Mouse (Mus musculus) kidney, postnatal 25 days (tissue): ENCODE results near the gene Snx29.
"Not testable (repeated sequence)": the region's sequence is repeated elsewhere in the genome, so short reads cannot be mapped to it uniquely, and the experiment has no call there.

Experiments used
- DNase-seq, 2 experiments: peaks; one replicate each; pipeline ENCODE4 v3.0.0; 2021; ENCODE audit warnings: mixed read lengths in 2 of 2

Gene Snx29

DNA sequence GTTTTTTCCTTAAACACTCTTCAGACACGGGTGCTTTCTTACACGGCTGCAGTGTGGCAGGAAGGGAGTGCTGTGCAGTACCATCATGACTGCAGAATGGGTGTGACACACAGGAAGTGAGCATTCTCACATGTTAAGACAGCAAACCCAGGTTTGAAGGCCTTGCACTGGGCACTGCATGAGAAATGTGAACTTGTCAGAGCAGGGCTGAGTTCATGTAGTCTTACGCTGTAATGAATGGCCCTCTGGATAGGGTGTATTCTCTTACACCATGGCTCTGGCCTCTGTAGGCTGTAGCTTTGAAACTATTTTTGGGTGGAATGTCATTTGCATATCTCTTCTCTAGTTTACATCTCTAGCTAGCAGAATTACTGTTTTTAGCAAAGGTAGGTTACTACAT is 178.4 kb downstream of the Snx29 start:
- no peak for DNase-seq

DNA sequence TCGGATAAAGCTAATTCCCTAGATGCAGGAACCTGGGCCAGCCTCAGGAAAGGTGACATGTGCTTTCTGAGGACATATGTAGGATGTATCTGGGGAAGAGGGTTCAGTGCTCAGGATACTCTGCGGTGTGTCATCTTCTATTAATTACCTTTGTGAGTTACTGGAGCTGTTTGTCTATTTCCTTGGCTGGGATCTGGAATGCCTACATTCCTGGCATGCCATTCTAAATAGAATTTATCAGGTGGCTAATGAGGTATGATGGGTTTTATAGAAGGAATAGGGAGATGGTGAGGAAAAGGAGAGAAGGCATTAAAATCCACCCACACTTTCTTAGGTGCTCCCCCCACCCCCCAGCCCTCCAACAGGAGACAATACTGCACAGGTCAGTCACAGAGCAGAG is 178.9 kb downstream of the Snx29 start:
- no peak for DNase-seq

GRCm38 (mm10) chr16:11504666-11505491 is 182.2 kb downstream of the Snx29 start:
- DNase-seq: peak; percentile 36 to 65

DNA sequence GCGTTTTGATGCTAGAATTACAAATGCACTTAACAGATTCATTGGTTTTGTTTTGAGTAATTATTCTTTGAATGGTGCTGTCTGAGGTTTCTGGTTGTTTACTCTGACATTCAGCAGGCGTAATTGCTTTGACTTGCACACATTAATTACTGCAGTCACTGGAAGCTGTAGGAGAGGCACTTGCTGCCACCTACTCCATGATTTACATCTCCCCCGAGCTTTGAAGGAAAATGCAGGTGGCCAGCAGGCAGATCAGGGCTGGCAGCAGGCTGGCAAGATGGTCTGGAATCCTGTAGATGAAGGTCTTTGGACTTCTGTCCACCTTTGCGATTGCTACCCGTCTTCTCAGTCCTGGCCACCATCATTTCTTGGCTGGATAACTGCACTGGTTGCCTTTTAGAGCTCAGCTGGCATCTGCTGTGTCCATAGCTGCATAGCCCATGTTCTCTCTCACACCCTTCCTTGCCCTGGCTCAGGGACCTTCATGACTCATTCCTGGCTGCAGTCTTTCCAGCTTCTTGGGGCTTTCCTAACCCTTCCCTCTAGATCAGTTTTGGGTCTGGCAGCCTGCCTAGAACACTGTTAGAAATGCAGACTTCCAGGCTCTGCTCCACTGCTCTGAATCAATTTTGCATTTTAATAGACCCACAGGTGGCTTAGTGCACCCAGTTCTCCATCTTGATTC is 182.9 kb downstream of the Snx29 start:
- DNase-seq: peak; percentile 90 to 92

DNA sequence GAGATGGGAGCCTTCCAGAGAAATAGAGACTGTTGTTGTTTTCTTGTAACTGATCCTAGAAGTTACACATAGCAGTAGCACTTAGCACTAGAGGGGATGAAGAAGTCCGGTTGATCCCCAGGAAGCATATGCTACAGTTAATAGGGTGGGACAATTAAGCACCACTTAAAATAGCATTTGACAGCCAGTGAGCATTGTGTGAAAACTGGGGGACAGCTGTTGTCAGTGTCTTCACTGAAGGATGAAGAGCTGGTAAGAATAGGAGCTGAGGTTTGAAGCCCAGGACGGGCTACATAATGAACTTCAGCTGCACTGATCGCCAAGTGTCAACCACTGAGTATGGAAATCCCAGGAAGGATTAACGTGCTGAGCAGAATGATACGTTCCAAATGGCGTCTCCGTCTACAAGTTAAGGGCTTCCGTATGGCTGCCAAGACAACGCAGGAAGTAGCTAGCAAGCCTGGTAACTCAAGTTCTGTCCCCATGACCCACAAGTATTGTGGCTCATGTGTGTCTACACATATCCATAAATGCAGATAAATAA is 184.6 kb downstream of the Snx29 start:
- DNase-seq: no peak

DNA sequence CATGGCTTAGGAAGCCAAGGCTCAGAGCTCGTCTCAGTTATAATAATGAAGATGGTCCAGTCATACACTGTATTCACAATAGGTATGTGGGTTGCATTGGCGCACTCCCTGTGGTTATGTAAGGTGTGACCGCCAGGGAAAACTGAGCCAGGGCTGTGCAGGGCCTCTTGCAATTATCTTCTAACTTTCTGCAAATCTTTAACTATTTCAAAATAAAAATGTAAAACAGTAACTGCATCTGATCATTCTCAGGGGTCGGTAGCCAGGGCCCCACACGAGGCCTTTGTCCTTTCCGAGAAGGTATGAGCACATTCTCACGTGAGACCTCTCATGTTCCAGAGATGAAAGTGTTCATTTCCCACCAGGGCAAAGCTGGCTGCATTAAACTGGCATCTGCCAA is 185.6 kb downstream of the Snx29 start:
- peak; percentile 67 to 88 for DNase-seq

DNA sequence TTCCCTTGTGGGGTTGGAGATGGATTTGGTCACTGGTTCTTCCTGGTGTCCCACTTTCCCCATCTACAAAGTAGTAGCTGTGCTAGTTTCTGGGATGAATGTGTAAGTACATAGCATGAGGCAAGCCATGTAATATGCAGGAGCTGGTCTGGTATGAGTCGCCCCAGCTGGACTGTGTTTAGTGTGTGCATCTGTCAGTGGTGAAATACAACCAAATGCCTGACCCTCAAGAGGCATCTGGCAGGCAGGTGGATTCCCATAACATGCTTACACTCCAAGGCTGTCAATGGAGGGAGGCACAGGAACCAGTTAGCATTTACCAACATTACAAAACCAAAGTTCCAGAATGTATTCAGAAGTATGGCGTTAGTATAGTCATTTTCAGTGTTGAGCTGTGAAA is 187.7 kb downstream of the Snx29 start:
- DNase-seq: no peak

- DNase-seq: peak; percentile 73 to 85
Observed at GRCm38 (mm10) chr16:11510854-11511253, 188.1 kb downstream of the Snx29 start.

DNA sequence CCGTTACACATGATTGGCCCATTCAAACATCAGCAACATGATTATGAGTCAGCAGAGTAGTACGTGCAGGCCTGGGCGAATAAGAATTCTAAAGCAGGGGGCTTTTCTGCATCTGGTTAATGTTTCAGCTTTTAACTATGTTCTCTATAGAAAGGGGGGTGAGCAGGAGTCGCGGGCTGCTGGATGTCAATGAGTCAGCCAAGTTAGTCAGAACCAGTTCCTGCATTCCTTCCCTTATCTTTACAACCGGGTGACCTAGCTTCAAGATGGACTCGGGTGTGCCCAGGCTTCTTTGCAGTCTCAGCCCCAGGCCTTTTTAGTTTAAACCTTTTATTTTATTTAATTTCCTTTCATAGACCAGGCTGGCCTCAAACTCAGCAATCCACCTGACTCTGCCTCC is 189.0 kb downstream of the Snx29 start:
- DNase-seq: not testable (repeated sequence)

DNA sequence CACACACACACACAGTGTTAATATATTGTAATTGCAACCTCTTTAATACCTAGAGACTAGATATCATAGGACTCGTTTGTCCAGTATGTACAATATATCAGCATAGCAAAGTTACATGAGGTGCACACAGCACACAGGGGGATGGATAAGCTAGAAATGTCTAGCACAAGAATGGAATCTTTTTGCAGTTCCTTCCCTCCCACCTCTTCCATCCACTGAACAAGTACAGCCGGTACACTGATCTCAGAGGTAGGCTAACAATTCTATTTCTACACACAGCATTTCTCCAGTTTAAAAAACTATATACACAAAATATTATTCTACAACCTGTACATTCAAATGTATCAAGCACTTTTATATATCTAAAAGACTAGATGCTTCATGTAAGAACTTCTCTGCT is 194.0 kb downstream of the Snx29 start:
- no peak for DNase-seq

- DNase-seq: no peak
Observed at GRCm38 (mm10) chr16:11517385-11517784, 194.7 kb downstream of the Snx29 start.

DNA sequence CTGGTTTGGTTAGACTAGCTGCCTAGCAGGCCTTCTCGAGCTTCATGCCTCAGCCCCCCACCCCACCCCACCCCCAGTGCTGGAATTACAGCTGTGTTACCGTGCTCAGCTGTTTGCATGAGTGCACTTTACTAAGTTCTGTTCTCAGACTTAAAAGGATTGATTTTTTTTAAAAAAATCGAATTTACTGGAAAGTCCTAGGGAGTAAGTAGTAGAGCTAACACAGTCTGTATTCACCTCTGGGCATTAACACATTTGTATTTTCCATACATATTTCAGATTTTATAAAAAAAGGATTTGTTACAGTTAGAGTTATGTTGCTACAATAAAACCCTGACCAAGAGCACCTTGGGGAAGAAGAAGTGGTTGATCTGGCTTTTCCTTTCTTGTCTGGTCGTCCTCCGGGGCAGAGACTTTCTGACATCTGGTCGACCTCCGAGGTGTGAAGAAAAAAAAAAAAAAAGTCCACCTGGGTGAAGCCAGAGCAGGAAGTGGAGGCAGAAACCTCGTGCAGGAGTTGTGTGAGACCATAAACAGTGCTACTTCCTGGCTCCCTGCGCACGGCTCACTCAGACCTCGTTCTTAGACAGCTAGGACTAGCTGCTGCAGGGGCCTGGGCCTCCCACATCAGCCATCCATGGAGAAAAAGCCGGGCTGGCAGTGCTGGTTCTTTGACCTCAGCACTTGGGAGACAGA is 196.2 kb downstream of the Snx29 start:
- no peak for DNase-seq

- DNase-seq: peak; percentile 21 to 54
Observed at GRCm38 (mm10) chr16:11526104-11526786, 203.5 kb downstream of the Snx29 start.

DNA sequence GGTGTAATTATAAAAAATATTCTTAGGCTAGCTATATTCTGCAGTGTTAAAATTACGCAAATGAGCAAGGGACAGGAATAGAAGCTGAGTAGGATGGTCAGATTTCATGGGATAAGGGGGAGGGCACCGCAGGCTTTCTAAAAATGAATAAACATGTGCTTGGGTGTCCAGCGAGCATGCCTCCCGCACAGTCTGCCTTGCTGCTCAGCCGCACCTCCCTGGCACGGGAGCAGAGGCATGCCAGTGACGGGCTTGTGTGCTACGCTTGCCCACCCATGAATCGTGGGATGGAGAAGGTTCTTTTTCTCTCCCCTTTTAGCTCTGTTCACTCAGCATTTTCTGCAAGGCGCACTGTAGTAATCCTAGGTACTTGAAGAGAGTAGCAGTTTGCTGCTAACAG is 204.3 kb downstream of the Snx29 start:
- no peak for DNase-seq

DNA sequence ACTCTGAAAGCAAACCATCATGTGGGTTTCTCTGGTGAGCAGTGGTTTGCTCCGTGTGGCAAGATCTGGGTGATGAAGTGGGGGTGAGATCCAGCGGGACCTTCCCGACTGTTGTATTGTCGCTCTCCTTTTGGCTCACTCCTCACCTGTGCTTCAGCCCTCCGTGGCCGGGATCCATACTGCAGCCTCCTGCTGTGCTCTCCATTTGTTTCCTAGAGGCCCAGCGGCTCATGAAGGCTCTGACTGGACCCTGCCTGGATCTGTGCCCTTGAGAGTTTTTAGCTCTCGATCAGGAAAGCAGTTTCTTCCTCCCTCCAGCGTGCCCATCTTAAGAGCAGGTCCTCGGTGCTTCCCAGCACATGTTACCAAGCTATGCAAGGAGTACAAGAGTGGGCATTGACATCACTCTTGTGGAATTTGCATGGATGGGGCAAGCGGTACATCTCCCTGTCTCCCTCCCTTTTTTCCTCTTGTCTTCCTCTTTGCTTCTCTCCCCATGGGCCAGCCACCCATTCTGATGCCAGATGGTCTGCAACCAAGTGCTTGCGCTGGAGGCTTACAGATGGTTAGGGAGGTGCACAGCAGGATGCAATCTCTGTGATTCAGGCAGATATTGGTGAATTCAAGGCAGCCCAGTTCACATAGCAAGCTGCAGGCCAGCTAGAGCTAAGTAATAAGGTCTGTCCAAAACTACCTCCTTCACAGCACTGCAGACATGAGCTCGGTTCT is 207.9 kb downstream of the Snx29 start:
- no peak for DNase-seq

DNA sequence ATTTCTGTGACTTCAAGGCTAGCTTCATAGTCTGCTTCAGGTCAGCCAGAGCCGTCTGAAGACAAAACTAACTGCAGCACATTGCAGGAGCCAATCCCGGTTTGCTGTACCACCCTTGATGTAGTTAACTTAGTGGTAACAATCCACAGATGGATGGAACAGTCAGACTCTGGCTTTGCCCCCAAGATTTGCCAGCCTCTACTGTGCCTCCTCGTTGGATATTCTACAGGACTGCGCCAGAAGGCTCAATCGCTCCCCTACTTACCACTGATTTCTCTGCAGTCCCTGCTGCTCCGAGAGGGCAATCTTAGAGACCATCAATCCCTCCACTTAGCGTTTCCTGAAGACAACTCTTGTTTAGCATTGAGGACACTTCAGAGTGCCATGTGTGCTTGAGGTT is 208.7 kb downstream of the Snx29 start:
- no peak for DNase-seq

- DNase-seq: peak; percentile 78 to 79
Observed at GRCm38 (mm10) chr16:11532592-11532991, 209.9 kb downstream of the Snx29 start.

GRCm38 (mm10) chr16:11533441-11533840 is 210.7 kb downstream of the Snx29 start:
- DNase-seq: no peak

GRCm38 (mm10) chr16:11537663-11538062 is 215.0 kb downstream of the Snx29 start:
- DNase-seq: no peak

DNA sequence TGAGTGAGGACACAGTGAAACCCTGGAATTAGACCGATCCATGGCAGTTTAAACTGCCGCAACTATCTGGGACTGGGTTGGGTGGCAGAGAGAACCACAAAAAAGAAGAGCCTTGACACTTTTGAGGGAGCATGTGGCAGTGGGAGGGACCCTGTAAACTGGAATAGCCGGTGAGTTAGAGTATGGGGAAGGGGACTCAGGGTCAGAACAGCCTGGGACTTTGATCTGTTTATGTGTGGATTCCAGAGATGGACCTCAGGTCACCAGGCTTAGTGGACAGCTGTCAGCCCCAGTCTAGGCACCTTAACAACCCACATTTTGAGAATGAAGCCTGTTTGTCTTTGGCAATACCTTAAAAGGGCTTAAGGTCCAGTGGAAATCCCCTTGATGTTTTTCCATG is 215.5 kb downstream of the Snx29 start:
- no peak for DNase-seq

DNA sequence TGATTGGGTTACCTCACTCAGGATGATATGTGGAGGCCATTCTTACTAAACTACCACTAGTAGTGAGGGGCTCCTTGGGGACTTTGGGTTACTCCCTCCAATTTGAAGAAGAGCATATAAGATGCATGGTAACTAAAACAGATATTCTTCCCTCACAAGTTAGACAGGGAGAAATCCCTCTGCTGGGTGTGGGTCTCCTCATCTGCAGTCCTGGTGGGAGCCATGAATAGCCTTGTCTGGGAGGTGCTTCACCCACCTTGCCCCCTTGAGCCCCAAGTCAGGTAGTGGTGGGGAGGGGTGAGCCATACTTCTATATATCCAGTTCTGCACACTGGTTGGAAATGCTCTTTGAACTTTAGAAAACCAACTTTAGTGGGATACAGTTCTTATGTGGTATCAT is 218.3 kb downstream of the Snx29 start:
- no peak for DNase-seq

- DNase-seq: peak in 1 of 2 experiments; percentile 22
Observed at GRCm38 (mm10) chr16:11541769-11542168, 219.1 kb downstream of the Snx29 start.
